Mouse (Mus musculus) megakaryocyte progenitor cell, adult 5-6 weeks (primary cell): ENCODE data around the gene Rpn1. TPM values are rescaled to one million over a fixed set of nuclear protein-coding genes. Genes with fewer than 3 reads are reported as not detected.

ENCODE experiments used
- ATAC-seq: replicated peaks from 2 replicates; pipeline ENCODE4 v1.8.0; 2016; ENCODE audit warnings: mild to moderate bottlenecking, moderate TSS enrichment, inconsistent platforms; ENCODE audit not compliant: poor library complexity
- total RNA-seq, 2 experiments: library from RNA; stranded (forward) in 1 of 2; stranded (reverse) in 1 of 2; fragments of 157-497, 149-512 nt in 1 of 2; fragments of 200-1000 nt in 1 of 2; gene quantifications; 2 replicates each; pipeline versions ENCODE4 v1.2.3 to v1.2.4; 2015 to 2017

The Rpn1 gene
- total RNA-seq, 2 experiments from 2014 or later: 205 to 385 TPM

GRCm38 (mm10) chr6:88065116-88065515 lies 19.2 kb upstream of the Rpn1 start:
- peak; percentile 45 for ATAC-seq

- ATAC-seq: no peak
These were observed 18.3 kb upstream of the Rpn1 start for GRCm38 (mm10) chr6:88065968-88066367.

- ATAC-seq: peak; percentile 49; the same call in 1 of the 2 replicates
These were observed 16.6 kb upstream of the Rpn1 start for GRCm38 (mm10) chr6:88067722-88068121.

GRCm38 (mm10) chr6:88068739-88069138 lies 15.5 kb upstream of the Rpn1 start:
- ATAC-seq: peak; percentile 60

GRCm38 (mm10) chr6:88070468-88070867 lies 13.8 kb upstream of the Rpn1 start:
- ATAC-seq: no peak

GRCm38 (mm10) chr6:88071216-88071615 lies 13.1 kb upstream of the Rpn1 start:
- no peak for ATAC-seq

GRCm38 (mm10) chr6:88074752-88075554 lies 9.3 kb upstream of the Rpn1 start:
- peak; percentile 97 for ATAC-seq

- peak; percentile 47 for ATAC-seq
These were observed 8.2 kb upstream of the Rpn1 start for GRCm38 (mm10) chr6:88075960-88076517.

- no peak for ATAC-seq
These were observed 1.2 kb upstream of the Rpn1 start for GRCm38 (mm10) chr6:88083095-88083494.

- no peak for ATAC-seq
These were observed 610 bp upstream of the Rpn1 start for GRCm38 (mm10) chr6:88083672-88084071.

- no peak for ATAC-seq
These were observed 4.7 kb downstream of the Rpn1 start for GRCm38 (mm10) chr6:88088971-88089370.

- ATAC-seq: no peak
These were observed 11.1 kb downstream of the Rpn1 start for GRCm38 (mm10) chr6:88095377-88095776.

GRCm38 (mm10) chr6:88102096-88102495 lies 17.8 kb downstream of the Rpn1 start:
- no peak for ATAC-seq

GRCm38 (mm10) chr6:88105783-88106611 lies 21.7 kb downstream of the Rpn1 start:
- ATAC-seq: peak; percentile 70

GRCm38 (mm10) chr6:88106612-88107123 lies 22.4 kb downstream of the Rpn1 start:
- peak; percentile 60 for ATAC-seq

GRCm38 (mm10) chr6:88107661-88108535 lies 23.6 kb downstream of the Rpn1 start:
- peak; percentile 17 for ATAC-seq

GRCm38 (mm10) chr6:88113139-88113538 lies 28.9 kb downstream of the Rpn1 start:
- ATAC-seq: peak; percentile 49

- no peak for ATAC-seq
These were observed 30.1 kb downstream of the Rpn1 start for GRCm38 (mm10) chr6:88114414-88114813.

- peak; percentile 65 for ATAC-seq
These were observed 32.3 kb downstream of the Rpn1 start for GRCm38 (mm10) chr6:88116347-88117183.
